In genomic region chr11:11873023-11873908, GRCm38 (mm10) we compare ENCODE assay signal across 9 mouse cellular contexts. TPM values are rescaled to one million over a fixed set of nuclear protein-coding genes. Genes with fewer than 3 reads are reported as not detected.
DNase-seq lines count a peak whose midpoint lies in the region; ATAC-seq lines count a peak whose summit lies in the region.
"Had no signal": no experiment of that assay in that cellular context is flagged by ENCODE, and none has a peak within 500 bp of the region (broad histone marks: within the 10 kb centered on the region; RNA-seq: fewer than 3 reads in every experiment).

No protein-coding gene starts in this region.

- peak; percentile 75 for ATAC-seq in kidney, embryonic 15.5 days (replicated peaks; ENCODE audit: low FRiP score)
- peak; percentile 60 for ATAC-seq in hindbrain, embryonic 16.5 days
- 0 out of 2 replicates have a peak, but pooled peaks have one; percentile 18 for ATAC-seq in midbrain, embryonic 16.5 days

- no peaks in the 10 kb centered on the region for H3K36me3 ChIP-seq in kidney, embryonic 15.5 days
- H3K36me3 ChIP-seq in hindbrain, embryonic 16.5 days (ENCODE audit: control insufficient read depth, insufficient read depth, low read length), result no peaks in the 10 kb centered on the region
- no peaks in the 10 kb centered on the region for H3K36me3 ChIP-seq in midbrain, embryonic 16.5 days (ENCODE audit: control insufficient read depth, insufficient read depth, low read length)

- peaks cover 37% of the 10 kb centered on the region for H3K4me1 ChIP-seq in kidney, embryonic 15.5 days
- peaks cover 9% of the 10 kb centered on the region for H3K4me1 ChIP-seq in hindbrain, embryonic 16.5 days (ENCODE audit: control insufficient read depth, insufficient read depth, low read depth, low read length)
- peaks cover 12% of the 10 kb centered on the region for H3K4me1 ChIP-seq in midbrain, embryonic 16.5 days (ENCODE audit: control insufficient read depth, insufficient read depth, low read length)

- no peaks in the 10 kb centered on the region for H3K27me3 ChIP-seq in kidney, embryonic 15.5 days
- no peaks in the 10 kb centered on the region for H3K27me3 ChIP-seq in hindbrain, embryonic 16.5 days (replicated peaks; ENCODE audit: control insufficient read depth, insufficient read depth, low read length)
- H3K27me3 ChIP-seq in midbrain, embryonic 16.5 days (ENCODE audit: control insufficient read depth, insufficient read depth, low read depth, low read length), result peaks cover 2% of the 10 kb centered on the region; the same call in 1 of the 2 replicates
- H3K27me3 ChIP-seq: CH12.LX had no signal

- no peaks in the 10 kb centered on the region for H3K9me3 ChIP-seq in kidney, embryonic 15.5 days (replicated peaks)
- H3K9me3 ChIP-seq in hindbrain, embryonic 16.5 days (ENCODE audit: control insufficient read depth, low read length), result no peaks in the 10 kb centered on the region
- H3K9me3 ChIP-seq in midbrain, embryonic 16.5 days (replicated peaks; ENCODE audit: control insufficient read depth, low read length, poor library complexity, severe bottlenecking), result no peaks in the 10 kb centered on the region

- no peak overlapping the region for H3K4me3 ChIP-seq in kidney, embryonic 15.5 days (replicated peaks)
- no peak overlapping the region for H3K4me3 ChIP-seq in hindbrain, embryonic 16.5 days (ENCODE audit: low read length)
- no peak overlapping the region for H3K4me3 ChIP-seq in midbrain, embryonic 16.5 days (ENCODE audit: low read depth, low read length)

- no peak overlapping the region; the same call in 1 of the 2 replicates for H3K4me2 ChIP-seq in kidney, embryonic 15.5 days
- H3K4me2 ChIP-seq in hindbrain, embryonic 16.5 days (ENCODE audit: low read length), result no peak overlapping the region
- no peak overlapping the region for H3K4me2 ChIP-seq in midbrain, embryonic 16.5 days (ENCODE audit: low read length)

- intact Hi-C loops in gastrocnemius, postnatal 36 days (cut with DNase I), result no loop called here

- no peak overlapping the region for H3K9ac ChIP-seq in kidney, embryonic 15.5 days
- H3K9ac ChIP-seq in hindbrain, embryonic 16.5 days (ENCODE audit: low read depth, low read length), result no peak overlapping the region
- no peak overlapping the region for H3K9ac ChIP-seq in midbrain, embryonic 16.5 days (ENCODE audit: low read depth, low read length)

- WGBS in kidney, embryonic 15.5 days, result 44% methylated on average over 20 of the region's 20 CpGs
- 52% methylated on average over 20 of the region's 20 CpGs for WGBS in hindbrain, embryonic 16.5 days
- 32% methylated on average over 20 of the region's 20 CpGs for WGBS in midbrain, embryonic 16.5 days

- peak overlapping the region; percentile 69 for H3K27ac ChIP-seq in kidney, embryonic 15.5 days
- no peak overlapping the region for H3K27ac ChIP-seq in hindbrain, embryonic 16.5 days (ENCODE audit: low read depth, low read length)
- no peak overlapping the region for H3K27ac ChIP-seq in midbrain, embryonic 16.5 days (ENCODE audit: low read length)

- no peak for DNase-seq in kidney, postnatal 25 days
- DNase-seq in brain, adult 2 months (ENCODE audit: low read depth, low spot score), result peak; percentile 58
- peak; percentile 50 to 77 for DNase-seq in gastrocnemius, postnatal 36 days
- no peak for DNase-seq in right cerebral cortex, adult 18-20 months
- no peak for DNase-seq in adrenal gland, adult 18-20 months (ENCODE audit: low spot score in 2 of 2)

RNA-seq across cellular contexts. Expression of gene Ddc, which starts 24.7 kb away (rescaled TPM):
- 14.3 and 15.4 TPM in 2 replicates for polyA plus RNA-seq in kidney, embryonic 15.5 days (2015; fragmentation: Nextera tagmentation; extraction: Ambion mirVana)
- total RNA-seq in gastrocnemius, postnatal 36 days (2021), result under 1 TPM; 0.66 to 0.86 TPM
- polyA plus RNA-seq in hindbrain, embryonic 16.5 days (2015; fragmentation: Nextera tagmentation; extraction: Ambion mirVana), result 10.6 and 11.9 TPM in 2 replicates
- polyA plus RNA-seq in midbrain, embryonic 16.5 days (2015; fragmentation: Nextera tagmentation; extraction: Ambion mirVana), result 18.4 and 21.7 TPM in 2 replicates
- total RNA-seq in adrenal gland, adult 18-20 months (2021), result 10 to 100 TPM; 60.8 to 74.0 TPM

Comparison
In these comparisons a context has a peak if more than half of its experiments do, and no peak if none do; other contexts are left out.
1. ATAC-seq: peak in every context shown above with its lines; median percentile 75 in kidney, embryonic 15.5 days; 60 in hindbrain, embryonic 16.5 days; 18 in midbrain, embryonic 16.5 days.
2. DNase-seq: peak in brain, adult 2 months (single experiment) and gastrocnemius, postnatal 36 days (2 of 2); none in kidney, postnatal 25 days (0 of 2), right cerebral cortex, adult 18-20 months (single experiment) and adrenal gland, adult 18-20 months (0 of 2).